Mouse (Mus musculus) small intestine, adult 2 months (tissue): ENCODE data around the gene Fam57b.

ENCODE experiments used
- CTCF ChIP-seq: fragments of 200-500 bp; IDR thresholded peaks from 2 replicates; pipeline ENCODE4 v1.5.1; 2012; ENCODE audit warnings: low read depth, mild to moderate bottlenecking, control low read depth, inconsistent platforms, low read length, moderate library complexity, mixed read lengths; ENCODE audit not compliant: insufficient replicate concordance, insufficient read length; ENCODE audit errors: extremely low read depth
- POLR2A ChIP-seq: fragments of 200-500 bp; IDR thresholded peaks from 2 replicates; pipeline ENCODE4 v1.6.1; 2012; ENCODE audit warnings: low read depth, mild to moderate bottlenecking, control low read depth, inconsistent platforms, low read length, moderate library complexity

- TF ChIP-seq CTCF (no peak), POLR2A (no peak)
Observed at GRCm38 (mm10) chr7:126843276-126843675, 45.8 kb downstream of the Fam57b start.
